Mouse (Mus musculus): ENCODE results near the gene Tuba1b. TPM values are rescaled to one million over a fixed set of nuclear protein-coding genes. Genes with fewer than 3 reads are reported as not detected.
A peak's percentile ranks its signal among the peaks of the same experiment; 100 is the strongest.
"Not testable (repeated sequence)": the region's sequence is repeated elsewhere in the genome, so short reads cannot be mapped to it uniquely, and the experiment has no call there.

Tuba1b gene
- polyA plus RNA-seq, 1 experiment, result 694 TPM

DNA sequence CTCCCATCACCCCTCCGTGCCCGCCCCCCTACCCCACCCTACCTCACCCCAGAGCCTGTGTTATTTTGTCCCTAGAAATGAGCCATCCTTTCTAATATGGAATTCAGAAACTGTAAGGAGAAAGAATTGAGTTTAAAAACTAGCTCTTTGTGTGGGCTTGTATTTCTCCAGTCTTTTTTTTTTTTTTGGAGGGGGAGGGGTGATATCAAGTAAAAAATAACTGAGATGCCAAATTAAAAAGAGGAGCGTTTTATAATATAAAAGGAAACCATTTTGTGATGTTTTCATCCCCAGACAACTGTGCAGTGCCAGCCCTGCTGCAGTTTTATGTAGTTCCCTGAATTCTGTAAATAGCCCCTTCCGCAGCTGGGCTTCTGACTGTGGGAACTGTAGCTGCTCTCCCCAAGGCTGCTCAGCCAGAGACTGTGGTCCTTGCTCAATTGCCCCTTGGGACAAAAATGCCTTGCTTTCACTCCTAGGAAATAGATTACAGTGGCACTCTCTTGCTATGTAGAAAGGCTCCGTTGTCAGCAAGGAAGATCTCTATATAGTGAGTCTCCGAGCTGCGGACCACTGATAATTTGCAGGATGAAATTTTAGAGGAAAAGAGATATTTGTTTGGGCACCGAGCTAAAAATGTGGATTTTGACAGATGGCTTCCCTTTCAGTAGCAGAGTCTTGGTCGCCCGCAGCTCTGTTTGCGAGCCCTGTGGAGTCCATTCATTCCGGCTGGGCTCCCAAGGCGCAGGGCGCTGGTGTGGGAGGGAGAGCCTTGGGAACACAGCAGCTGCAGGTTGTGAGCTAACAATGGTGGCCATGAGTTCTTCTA is 20.3 kb upstream of the Tuba1b start:
- Histone ChIP-seq H3K4me1 (ENCODE audit: control insufficient read depth, insufficient read depth, insufficient read length) (no peaks in the 10 kb centered on the region; the same call in 1 of the 2 replicates), H3K27ac (ENCODE audit: insufficient read depth, low read length) (no peak overlapping the region), H3K36me3 (ENCODE audit: control insufficient read depth, insufficient read depth, low read length) (no peaks in the 10 kb centered on the region), H3K4me3 (ENCODE audit: extremely low read depth, insufficient read depth, insufficient read length) (no peak overlapping the region), H3K27me3 (ENCODE audit: control insufficient read depth, insufficient read depth, low read length) (no peaks in the 10 kb centered on the region)
- no peak for DNase-seq (ENCODE audit: low read depth in 1 of 2, low spot score in 2 of 2)
- TF ChIP-seq CTCF (IDR thresholded peaks at IDR 0.05; ENCODE audit: extremely low read depth, insufficient read depth, insufficient read length, insufficient replicate concordance) (no peak), POLR2A (IDR thresholded peaks at IDR 0.05; ENCODE audit: low read depth, low read length) (no peak)
- 85% methylated on average over 14 of the region's 14 CpGs for WGBS

DNA sequence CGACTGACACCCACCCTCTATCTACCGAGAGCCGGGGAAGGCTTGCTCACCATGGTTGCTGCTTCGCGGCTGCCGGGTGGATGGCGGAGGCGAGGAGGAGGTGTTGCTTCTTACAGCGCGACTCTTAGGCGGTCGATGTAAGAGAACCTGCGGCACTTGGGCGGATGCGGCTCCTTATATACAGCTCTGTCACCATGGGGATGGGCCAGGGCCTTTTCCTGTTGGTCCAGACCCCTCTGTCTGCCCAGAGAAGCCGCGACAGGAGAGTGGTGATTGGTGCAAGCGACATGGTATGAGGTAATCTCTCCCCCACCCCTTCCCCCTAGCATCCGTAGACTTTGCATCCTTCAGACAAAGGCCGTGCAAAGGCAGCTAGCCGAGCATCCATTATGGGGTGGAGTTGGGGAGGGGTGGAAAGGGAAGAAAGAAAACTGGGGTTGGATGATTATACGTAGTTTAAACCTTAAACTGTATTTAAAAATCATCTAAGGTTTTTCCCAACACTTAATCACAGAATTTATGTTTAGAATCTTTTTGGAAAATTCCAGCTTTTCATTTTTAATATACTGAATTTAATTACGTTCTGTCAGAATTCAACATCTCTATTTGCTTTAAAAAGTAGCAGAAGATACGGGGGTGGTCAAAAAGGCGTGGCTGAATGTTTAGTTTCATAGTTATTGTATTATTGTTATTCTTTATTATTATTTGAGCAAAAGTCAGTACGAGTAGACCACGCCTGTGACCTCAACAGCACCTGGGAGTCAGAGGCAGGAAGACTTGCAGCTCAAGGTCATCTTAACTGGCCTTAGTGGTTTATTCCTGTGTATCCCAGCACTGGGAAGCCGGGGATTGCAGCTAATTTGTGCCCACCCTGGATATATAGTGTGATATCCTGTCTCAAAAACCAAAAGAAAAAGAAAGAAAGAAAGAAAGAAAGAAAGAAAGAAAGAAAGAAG is 19.3 kb upstream of the Tuba1b start, which contains the start of the genes Gm49450 and Tuba1a:
Gm49450 (minus strand) TSS at position 151 of the 956 bp plus-strand sequence.
Tuba1a (minus strand) TSS at position 303 of the 956 bp plus-strand sequence.
- H3K36me3 ChIP-seq (ENCODE audit: control insufficient read depth, insufficient read depth, low read length), result peaks cover 2% of the 10 kb centered on the region
- H3K27me3 ChIP-seq (ENCODE audit: control insufficient read depth, insufficient read depth, low read length), result no peaks in the 10 kb centered on the region
- peak within 1 kb of the TSS; percentile 92 for H3K4me3 ChIP-seq (ENCODE audit: extremely low read depth, insufficient read depth, insufficient read length)
- H3K27ac ChIP-seq (ENCODE audit: insufficient read depth, low read length), result peak within 1 kb of the TSS; percentile 97
- 13% methylated on average over 28 of the region's 28 CpGs for WGBS
- peak; percentile 97 for TF ChIP-seq POLR2A (IDR thresholded peaks at IDR 0.05; ENCODE audit: low read depth, low read length)
- TF ChIP-seq CTCF (IDR thresholded peaks at IDR 0.05; ENCODE audit: extremely low read depth, insufficient read depth, insufficient read length, insufficient replicate concordance), result no peak
- H3K4me1 ChIP-seq (ENCODE audit: control insufficient read depth, insufficient read depth, insufficient read length), result no peaks in the 10 kb centered on the region; the same call in 1 of the 2 replicates
- DNase-seq (ENCODE audit: low read depth in 1 of 2, low spot score in 2 of 2), result peak; percentile 92 to 95

DNA sequence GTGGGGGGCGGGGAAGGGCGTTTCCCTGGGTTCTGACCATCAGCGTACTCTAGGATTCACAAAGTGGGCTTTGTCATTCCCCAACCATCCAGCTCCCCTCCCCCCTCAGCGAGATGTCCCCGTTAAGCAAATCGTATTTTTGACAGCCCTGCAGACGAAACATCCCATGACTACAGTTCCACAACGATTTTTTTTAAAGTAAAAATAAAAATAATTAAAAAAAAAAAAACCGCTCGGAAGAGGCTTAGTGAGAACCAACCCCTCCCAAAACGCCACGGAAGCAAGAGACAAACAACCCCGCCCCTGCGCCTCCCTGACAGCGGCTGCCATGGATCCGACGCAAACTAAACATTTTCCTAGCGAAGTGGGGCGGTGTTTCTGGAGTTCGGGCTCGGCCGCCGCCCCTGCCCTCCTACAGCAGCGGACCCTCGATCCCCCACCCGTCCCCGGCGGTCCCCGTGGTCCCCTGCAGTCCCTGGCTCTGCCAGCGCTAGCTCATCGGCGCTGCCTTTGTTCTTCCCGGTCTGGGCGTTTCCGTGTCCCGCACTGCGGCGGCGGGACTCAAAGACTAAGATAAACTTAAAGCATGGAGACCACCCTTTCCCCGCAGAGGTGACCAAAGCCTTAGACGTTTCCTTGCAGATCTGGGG is 18.5 kb upstream of the Tuba1b start:
- peak overlapping the region; percentile 92 for H3K4me3 ChIP-seq (ENCODE audit: extremely low read depth, insufficient read depth, insufficient read length)
- peak overlapping the region; percentile 97 for H3K27ac ChIP-seq (ENCODE audit: insufficient read depth, low read length)
- peaks cover 2% of the 10 kb centered on the region for H3K36me3 ChIP-seq (ENCODE audit: control insufficient read depth, insufficient read depth, low read length)
- DNase-seq (ENCODE audit: low read depth in 1 of 2, low spot score in 2 of 2), result peak in 1 of 2 experiments; percentile 67
- WGBS, result under 1% methylated on average over 41 of the region's 41 CpGs
- H3K27me3 ChIP-seq (ENCODE audit: control insufficient read depth, insufficient read depth, low read length), result no peaks in the 10 kb centered on the region
- H3K4me1 ChIP-seq (ENCODE audit: control insufficient read depth, insufficient read depth, insufficient read length), result no peaks in the 10 kb centered on the region; the same call in 1 of the 2 replicates
- TF ChIP-seq CTCF (IDR thresholded peaks at IDR 0.05; ENCODE audit: extremely low read depth, insufficient read depth, insufficient read length, insufficient replicate concordance) (0 out of 2 replicates have a peak, but pooled peaks have one; percentile 10), POLR2A (IDR thresholded peaks at IDR 0.05; ENCODE audit: low read depth, low read length) (no peak)

DNA sequence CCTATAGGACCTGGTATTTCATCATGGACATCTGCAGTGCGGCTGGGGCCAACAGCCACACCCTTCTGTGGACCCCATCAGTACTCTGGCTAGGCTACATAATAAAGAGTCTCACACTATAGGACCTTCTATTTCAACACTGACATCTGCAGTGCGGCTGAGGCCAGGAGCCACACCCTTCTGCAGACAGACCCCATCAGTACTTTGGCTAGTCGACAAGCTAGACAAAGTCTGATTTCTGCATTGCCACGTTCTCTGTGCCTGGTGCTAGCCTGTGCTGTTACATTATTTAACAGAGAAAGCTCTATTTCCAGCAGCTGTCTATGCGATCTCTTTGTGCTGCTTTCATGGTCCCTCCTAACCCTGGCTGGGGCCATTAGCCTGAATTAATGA is 17.7 kb upstream of the Tuba1b start:
- WGBS, result 75% methylated on average over 5 of the region's 5 CpGs
- Histone ChIP-seq H3K27ac (ENCODE audit: insufficient read depth, low read length) (no peak overlapping the region), H3K4me3 (ENCODE audit: extremely low read depth, insufficient read depth, insufficient read length) (no peak overlapping the region), H3K27me3 (ENCODE audit: control insufficient read depth, insufficient read depth, low read length) (no peaks in the 10 kb centered on the region), H3K36me3 (ENCODE audit: control insufficient read depth, insufficient read depth, low read length) (peaks cover 2% of the 10 kb centered on the region), H3K4me1 (ENCODE audit: control insufficient read depth, insufficient read depth, insufficient read length) (no peaks in the 10 kb centered on the region; the same call in 1 of the 2 replicates)
- no peak for DNase-seq (ENCODE audit: low read depth in 1 of 2, low spot score in 2 of 2)
- TF ChIP-seq CTCF (IDR thresholded peaks at IDR 0.05; ENCODE audit: extremely low read depth, insufficient read depth, insufficient read length, insufficient replicate concordance) (no peak), POLR2A (IDR thresholded peaks at IDR 0.05; ENCODE audit: low read depth, low read length) (no peak)

DNA sequence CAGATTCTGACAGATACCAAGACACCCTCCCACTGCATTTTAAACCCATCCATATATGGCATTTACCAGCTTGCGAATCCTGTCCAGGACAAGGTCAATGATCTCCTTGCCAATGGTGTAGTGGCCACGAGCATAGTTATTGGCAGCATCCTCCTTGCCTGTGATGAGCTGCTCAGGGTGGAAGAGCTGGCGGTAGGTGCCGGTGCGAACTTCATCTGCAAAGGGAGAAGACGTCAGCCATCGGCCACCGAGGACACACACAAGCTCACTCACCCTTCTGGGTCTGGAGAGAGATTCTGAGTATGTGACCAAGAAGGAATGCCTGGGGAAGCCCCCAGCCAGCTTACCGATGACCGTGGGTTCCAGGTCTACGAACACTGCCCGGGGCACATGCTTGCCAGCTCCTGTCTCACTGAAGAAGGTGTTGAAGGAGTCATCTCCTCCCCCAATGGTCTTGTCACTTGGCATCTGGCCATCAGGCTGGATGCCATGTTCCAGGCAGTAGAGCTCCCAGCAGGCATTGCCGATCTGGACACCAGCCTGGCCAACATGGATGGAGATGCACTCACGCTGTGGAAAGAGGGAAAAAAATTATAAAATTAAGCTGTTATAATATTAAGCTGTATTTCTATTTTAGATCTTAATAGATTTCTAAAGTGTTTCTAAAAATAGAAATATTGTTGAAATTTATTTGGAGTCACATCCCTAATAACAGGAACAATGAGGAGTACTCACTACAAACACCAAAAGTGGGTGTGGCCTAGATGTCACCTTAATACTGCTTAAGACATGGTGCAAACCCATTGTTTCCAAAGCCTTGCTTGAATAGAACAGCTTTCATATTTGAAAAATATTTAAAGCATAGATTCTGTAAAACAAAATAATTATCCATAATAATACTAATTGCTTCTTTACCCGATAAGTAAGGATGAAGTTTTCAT is 17.0 kb upstream of the Tuba1b start:
- H3K4me3 ChIP-seq (ENCODE audit: extremely low read depth, insufficient read depth, insufficient read length); H3K4me1 ChIP-seq (ENCODE audit: control insufficient read depth, insufficient read depth, insufficient read length); H3K36me3 ChIP-seq (ENCODE audit: control insufficient read depth, insufficient read depth, low read length); DNase-seq (ENCODE audit: low read depth in 1 of 2, low spot score in 2 of 2); H3K27me3 ChIP-seq (ENCODE audit: control insufficient read depth, insufficient read depth, low read length); H3K27ac ChIP-seq (ENCODE audit: insufficient read depth, low read length): not testable (repeated sequence)
- 89% methylated on average over 11 of the region's 15 CpGs for WGBS

DNA sequence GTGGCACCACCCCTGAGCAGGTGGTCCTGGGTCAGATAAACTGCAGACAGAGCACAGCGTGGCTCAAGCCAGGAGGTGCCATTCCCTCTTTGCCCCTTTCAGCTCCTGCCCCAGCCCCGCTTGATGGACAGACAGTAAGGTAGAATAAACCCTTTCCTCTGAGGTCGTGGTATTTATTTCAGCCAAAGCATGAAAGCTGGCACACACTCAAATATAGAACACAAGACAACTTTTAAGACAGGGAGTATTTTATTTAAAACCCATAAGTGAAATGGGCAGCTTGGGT is 15.2 kb upstream of the Tuba1b start:
- 87% methylated on average over 3 of the region's 3 CpGs for WGBS
- Histone ChIP-seq H3K36me3 (ENCODE audit: control insufficient read depth, insufficient read depth, low read length) (peaks cover 2% of the 10 kb centered on the region), H3K27me3 (ENCODE audit: control insufficient read depth, insufficient read depth, low read length) (no peaks in the 10 kb centered on the region), H3K27ac (ENCODE audit: insufficient read depth, low read length) (no peak overlapping the region), H3K4me3 (ENCODE audit: extremely low read depth, insufficient read depth, insufficient read length) (no peak overlapping the region), H3K4me1 (ENCODE audit: control insufficient read depth, insufficient read depth, insufficient read length) (no peaks in the 10 kb centered on the region; the same call in 1 of the 2 replicates)
- no peak for DNase-seq (ENCODE audit: low read depth in 1 of 2, low spot score in 2 of 2)
- TF ChIP-seq POLR2A (IDR thresholded peaks at IDR 0.05; ENCODE audit: low read depth, low read length) (no peak), CTCF (IDR thresholded peaks at IDR 0.05; ENCODE audit: extremely low read depth, insufficient read depth, insufficient read length, insufficient replicate concordance) (no peak)

Measured in spleen, adult 2 months (tissue).